Mouse (Mus musculus): ENCODE measurements around the gene Foxb2. TPM values are rescaled to one million over a fixed set of nuclear protein-coding genes. Genes with fewer than 3 reads are reported as not detected.
"Not testable (repeated sequence)": the region's sequence is repeated elsewhere in the genome, so short reads cannot be mapped to it uniquely, and the experiment has no call there.

The Foxb2 gene
- total RNA-seq (2022), result not detected

DNA sequence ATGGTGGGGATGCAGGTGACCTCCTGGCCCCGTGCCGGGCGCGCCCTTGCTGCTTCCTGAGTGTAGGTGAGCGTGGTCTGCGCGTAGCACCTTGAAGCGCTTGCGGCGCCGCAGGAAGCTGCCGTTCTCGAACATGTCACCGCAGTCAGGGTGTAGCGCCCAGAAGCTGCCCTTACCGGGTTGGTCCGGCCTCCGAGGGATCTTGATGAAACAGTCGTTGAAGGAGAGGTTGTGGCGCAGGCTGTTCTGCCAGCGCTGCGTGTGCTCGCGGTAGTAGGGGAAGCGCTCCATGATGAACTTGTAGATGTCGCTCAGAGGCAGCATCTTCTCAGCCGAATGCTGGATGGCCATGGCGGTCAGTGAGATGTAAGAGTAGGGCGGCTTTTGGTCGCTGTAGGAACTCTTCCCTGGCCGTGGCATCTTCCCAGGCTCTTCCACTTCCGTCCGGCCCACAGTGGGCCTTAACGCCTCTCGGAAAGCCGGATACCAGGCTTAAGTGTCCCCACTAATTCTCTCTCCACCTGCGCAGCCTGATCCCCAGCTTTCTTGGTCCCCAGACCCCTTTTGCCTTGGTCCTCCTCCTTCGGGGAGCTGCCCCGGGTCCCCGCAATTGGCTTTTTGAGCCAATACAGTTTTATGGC lies at the start of gene Foxb2:
Gene Foxb2, minus strand, starts transcription at position 585 of the 641 bp plus-strand sequence.
- no peak for DNase-seq (ENCODE audit: low spot score)

DNA sequence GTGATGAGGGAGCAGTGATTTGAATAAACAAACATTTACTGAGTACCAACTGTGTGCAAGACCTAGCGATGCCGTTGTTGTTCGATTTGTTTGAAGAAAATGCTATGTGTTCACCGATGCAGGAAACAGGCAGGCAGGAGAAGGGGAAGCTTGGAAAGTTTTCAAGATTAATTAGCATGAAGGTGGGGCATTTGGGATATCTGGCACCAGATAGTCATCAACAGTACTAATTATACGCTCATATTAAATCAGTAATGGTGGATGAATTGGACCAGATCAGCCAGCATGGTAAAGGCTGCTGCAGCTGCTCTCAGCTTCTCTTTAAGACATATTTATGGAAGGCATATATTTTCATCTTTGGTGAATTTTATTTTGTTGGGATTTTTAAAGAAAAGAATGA lies 37.9 kb upstream of the Foxb2 start:
- no peak for DNase-seq (ENCODE audit: low spot score)

DNA sequence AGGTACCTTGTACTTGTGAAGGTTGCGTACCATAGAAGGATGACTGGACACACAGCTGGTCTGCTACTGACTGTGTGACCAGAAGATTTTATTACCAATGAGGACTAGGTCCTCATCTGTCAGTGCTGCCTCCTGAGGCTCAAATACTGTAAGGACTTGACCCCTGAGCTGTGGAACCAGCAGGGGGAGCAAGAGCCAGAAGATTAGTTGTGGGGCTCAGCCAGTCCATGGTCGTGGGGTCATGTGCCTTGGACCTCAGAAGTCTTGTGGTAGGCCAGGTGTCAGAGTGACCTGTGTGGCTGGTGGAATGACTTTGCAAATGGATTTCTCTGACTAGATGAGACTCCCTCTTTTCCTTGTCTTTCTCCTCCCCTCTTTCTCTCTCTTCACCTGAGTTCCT lies 29.5 kb upstream of the Foxb2 start:
- peak; percentile 21 for DNase-seq (ENCODE audit: low spot score)

DNA sequence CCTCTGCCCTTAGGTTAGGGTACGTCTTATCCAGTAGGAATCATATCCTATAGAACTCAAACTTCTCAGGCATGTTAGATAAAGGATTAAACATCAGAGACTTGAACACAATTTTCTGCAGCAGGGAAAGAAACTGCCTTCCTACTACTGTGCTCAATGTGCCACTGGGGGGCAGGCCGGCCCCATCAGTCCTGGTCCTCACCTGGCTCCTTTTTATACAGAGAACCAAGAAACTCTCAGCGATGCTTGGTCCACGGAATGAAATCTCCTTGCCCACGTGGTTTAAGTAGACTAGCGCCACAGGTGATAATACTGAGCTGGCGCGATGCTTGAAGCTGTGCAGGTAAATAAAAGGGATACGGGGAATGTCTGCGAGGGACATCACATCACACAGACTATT lies 26.1 kb upstream of the Foxb2 start:
- no peak for DNase-seq (ENCODE audit: low spot score)

DNA sequence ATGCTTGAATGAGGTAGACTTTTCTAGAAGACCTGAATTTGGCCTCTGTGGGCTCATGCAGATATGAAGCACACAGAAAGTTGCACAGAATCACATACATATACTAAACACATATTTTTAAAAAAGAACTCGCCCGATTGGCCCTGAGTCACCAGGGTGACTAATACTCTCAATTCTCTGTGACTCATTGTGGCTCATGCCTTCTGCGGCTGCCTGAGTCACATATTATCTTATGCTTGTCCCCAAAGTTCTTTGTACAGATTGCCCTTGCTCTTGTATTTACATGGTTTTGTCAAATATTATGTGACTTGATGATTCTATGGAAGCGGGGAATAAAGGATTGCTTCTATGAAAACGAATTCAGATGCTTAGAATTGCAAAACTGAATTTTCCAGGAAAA lies 25.0 kb upstream of the Foxb2 start:
- no peak for DNase-seq (ENCODE audit: low spot score)

DNA sequence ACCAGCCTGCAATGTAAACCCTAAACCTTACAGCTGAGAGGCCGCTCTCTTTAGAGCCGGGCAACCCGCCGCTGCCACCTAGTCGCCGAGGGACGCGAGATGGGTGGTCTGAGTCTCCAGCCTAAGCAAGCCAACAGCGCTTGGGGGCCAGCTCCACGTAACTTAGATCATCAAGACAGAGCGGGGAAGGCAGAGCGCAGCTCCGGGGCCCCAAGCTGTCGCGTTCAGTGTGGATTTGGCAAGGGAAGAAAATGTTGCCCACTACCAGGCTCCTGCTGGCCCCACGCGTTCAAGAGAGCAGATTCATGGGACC lies 2.8 kb upstream of the Foxb2 start:
- no peak for DNase-seq (ENCODE audit: low spot score)

DNA sequence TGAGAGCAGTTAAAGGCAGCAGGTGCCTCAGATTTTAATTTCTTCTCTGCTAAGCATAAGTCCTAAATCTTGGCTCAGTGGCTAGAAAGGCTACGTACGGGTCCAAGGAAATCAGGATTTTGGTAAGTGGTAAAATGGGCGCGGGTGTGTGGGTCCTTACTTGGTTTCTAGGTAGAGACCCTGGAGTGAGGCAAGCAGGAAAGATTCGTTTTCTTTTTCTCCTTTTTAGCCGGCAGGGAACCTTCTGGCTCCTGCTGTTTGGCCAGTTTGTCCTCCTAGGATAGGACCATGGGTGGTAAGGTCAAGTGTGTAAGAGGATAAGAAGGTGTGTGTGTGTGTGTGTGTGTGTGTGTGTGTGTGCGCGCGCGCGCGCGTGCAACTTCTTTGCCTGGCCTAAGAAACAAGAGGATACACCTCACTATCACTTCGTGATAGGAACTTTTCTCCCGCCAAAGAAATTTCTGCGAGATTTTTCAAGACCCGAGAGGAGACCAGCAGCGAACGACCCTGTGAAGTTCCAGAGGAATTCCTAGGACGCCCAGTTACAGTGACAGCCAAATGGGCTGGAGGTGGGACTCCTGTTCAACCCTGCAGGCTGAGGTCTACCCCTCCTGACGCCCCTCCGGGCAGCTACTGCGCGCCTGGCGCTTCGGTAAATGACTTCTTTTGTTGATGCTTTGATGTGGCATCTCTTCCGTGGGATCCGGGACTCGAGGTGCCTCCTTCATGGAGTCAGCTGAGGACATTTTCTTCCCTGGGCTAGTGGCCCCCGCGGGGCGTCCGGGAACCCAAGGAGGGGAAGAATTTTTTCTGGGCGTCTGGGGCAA lies 2.2 kb upstream of the Foxb2 start:
- no peak for DNase-seq (ENCODE audit: low spot score)

DNA sequence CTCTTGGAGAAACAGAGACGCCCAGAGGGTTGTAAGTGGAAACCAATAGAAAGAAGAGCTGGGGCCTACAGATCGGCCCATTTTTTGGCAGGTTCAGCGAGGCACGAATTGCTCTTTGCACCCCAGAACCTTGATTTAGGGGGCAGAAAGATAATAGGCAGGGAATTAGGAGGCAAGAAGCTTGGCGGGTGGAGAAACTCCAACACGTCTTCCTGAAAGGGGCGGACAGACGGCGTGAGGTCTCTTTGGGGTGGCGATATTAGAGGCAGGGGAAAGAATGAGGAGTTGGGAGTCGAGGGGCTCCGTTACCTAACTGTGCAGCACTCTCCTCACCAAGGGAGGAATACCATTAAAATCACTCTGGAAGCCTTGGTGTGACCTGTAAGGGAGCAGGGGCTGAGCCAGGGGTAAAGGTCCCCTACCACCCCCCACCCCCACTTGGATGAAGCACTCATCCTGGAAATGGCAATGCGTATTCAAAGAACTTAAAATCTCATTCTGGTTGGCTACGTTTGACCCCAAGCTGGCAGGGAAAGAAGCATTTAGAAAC lies 1.5 kb upstream of the Foxb2 start:
- DNase-seq (ENCODE audit: low spot score), result no peak

DNA sequence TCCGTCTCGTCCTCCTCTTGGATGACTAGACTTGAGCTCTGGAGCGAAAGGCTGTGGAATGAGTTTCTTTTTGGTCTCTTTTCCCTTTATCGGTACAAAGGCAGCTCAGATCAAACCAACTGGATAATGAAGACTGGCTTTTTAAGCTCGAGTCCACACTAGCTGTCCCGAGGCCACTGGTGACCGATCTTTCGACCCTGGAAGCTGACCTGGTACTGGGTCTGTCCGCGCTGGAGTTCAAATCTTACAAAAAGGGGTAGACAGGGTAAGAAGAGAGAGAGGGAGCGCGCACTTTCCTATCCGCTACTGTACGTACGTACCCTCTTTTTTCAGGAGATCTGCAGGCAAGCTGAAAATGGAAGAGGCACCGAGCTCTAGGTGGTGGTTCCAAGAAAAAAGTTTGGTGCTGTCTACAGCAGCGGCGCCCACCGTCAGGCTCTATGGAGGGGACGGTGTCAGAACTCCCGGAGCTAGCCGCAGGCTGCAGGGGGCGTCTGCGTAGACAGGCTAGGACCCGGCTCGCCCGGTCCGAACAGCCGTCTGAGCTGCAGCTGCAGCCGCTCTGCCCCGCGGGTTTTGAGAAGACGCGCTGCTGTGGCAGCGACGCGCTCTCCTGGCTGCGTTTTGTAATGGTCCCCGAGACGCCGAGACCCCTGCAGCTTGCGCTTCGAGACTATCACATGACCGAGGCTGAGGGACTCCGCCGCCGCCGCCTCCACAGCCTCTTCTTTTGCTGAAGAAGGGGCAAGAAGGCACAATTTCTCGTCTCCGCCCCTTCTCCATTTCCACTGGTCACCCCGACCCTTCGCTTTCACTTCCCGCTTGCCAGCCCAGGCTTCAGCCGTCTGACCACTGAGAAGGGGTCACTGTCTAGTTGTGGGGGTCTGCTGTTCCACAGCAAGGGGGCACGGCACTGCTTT lies 597 bp upstream of the Foxb2 start:
- no peak for DNase-seq (ENCODE audit: low spot score)

DNA sequence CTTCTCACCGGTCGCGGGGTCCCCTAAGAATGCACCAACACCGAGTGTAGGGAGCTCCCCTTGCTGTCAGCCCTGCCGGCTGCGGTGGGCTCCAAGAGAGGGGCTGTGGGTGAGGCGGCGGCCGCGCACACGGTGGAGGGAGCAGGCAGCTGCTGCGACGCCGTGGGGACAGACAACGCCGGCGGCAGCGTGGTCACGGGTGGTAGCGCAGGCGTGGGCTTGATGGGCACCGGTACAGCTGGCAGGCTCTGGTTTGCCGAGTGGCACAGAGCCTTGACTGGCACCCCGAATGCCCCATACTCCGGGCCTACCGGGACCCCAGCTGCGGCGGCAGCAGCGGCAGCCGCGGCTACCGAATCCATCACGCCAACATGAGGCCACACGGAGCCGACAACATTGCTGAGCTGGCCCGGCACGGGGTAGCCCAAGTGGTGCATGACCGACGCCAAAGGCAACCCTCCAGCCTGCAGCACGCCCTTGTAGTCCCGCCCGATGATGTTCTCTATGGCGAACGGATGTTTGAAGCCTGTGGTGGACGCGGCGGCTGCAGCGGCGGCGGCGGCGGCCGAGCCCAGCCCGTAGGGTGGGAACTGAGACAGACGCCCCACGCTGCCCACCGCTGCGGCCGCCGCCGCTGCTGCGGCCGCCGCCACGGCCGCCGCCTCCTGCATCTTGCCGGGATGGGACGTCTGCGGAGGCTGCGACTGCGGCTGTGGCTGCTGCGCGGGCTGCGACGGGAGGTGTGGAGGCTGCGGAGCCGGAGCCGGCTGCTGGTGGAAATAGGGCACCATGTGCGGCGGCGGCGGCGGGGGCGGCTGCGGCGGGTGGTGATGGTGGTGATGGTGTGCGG lies 1.0 kb downstream of the Foxb2 start:
- no peak for DNase-seq (ENCODE audit: low spot score)

DNA sequence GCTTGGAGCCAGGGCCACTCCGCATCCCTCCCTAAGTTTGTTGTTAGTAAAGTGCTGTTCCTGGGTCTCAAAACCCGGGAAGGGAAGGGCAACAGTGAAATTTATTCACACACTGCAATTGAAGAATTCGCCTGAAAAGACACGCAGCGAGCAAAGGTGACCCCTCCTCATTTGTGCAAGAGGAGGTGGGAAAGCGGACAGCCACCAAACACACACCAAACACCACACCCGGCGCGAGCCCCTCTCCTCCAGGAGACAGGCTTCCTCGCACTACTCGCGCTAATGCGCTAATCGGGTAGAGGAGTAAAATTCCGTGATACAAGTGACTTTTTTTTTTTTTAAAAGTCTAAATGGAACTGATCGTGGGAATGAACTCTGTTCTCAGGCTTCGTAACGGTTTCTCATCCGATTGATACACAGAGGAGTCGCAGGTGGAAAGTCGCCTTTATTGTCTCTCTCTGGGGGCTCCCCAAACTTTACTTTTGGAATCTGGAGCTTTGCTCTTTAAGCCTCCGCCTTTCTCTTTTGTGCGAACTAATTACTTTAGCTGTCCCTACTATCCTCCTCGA lies 2.3 kb downstream of the Foxb2 start:
- DNase-seq (ENCODE audit: low spot score), result no peak

DNA sequence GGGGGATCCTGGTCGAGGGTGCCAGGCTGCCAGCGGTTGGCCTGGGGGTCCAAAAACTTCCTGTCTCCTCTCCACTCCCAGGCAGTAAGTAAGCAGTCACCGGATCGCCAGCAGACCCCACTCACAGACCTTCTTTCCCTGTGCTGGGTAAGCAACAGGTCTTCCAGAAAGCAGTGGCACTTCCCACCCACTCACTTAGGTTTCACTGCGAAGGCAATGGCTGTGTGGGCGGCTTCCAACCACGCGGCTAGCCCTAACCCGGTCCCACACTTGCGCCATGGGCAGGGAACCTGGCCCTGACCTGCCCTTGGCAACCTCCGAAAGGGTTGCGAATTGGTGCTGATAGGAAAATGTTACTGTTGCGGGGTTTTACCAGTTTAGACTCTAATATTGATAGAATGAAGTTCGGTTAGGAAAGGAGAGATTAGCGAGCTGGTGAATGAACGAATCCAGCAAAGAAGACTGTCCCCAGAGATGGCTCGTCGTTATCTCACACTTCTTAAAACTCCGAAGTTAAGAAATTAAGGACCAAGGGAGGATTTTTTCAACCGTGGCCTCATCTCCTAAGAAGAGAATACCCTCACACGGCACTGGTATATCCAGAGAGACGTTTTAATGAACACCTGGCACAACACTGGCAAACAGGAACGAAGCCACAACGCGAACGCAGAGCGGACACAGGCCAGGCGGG lies 3.0 kb downstream of the Foxb2 start:
- no peak for DNase-seq (ENCODE audit: low spot score)

DNA sequence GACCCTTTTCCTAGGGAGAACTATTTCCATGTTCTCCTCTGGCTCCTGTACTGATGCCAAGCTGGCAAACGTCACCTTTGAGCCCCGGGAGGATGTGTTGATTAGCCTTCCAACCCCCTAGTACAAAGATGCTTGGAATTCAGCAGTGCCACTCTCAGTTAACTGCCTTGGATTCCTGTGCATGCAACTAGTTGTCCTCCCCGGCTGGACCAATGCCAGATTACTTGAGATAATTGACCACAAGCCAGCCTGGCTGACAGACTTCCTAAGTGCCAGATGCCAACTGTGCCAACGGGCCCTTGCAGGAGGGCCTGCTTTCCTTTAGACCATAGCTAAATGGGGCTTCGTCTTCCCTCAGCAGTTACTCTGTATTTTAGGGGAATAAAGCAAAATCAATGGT lies 5.1 kb downstream of the Foxb2 start:
- DNase-seq (ENCODE audit: low spot score), result peak; percentile 54

DNA sequence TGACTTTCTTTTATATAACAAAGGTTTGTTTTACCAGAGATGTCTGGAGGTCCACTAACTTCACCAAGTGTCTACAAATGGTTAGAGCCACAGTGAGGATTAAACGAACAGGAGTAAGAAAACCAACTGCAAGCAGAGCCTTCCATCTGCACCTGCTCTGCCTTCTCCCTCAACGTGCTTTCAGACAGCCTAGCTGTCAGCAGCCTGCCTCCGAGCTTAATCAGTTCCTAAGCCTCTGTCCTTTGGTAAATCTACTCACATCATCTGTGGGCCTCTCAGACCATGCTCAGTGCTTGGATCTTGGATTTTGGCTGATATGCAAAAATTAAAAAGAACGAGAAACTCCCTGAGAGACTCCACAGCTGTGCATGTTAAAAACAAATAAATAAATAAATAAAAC lies 15.0 kb downstream of the Foxb2 start:
- no peak for DNase-seq (ENCODE audit: low spot score)

DNA sequence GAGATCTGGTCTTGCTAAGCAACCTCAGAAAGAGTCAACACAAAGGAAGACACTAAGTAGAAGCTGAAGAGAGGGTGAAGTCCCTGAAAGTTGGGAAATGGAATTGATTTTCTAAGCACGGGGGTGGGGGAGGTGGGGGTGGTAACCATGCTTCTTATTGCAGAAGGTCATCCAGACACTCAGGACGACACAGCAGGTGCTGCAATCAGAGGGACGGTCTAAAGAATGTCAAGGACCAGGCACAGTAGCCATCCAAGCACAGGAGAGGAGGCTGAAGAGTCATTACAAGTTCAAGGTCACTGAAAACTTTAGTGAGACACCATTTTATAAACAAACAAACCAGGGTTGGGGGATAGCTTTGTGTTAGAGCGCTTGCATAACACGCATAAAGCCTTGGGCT lies 16.9 kb downstream of the Foxb2 start:
- no peak for DNase-seq (ENCODE audit: low spot score)

DNA sequence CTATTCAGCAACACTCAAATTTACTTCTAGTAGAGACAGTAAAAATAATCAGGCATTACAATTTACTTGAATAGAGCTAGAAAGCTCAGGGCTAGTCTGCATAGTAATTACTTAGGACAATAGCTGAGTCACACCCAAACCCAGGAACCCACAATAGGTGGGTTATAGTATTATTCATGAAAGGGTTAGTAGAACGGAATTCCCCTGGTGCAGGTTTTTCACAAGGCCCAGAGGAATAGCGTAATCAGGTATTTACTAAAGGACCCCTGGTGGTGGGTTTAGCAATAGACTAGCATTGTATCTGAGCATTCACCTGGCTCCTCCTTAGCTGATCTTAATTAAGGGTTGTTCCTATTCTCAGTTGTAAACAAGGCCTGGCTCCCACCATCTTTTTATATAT lies 29.5 kb downstream of the Foxb2 start:
- not testable (repeated sequence) for DNase-seq (ENCODE audit: low spot score)

DNA sequence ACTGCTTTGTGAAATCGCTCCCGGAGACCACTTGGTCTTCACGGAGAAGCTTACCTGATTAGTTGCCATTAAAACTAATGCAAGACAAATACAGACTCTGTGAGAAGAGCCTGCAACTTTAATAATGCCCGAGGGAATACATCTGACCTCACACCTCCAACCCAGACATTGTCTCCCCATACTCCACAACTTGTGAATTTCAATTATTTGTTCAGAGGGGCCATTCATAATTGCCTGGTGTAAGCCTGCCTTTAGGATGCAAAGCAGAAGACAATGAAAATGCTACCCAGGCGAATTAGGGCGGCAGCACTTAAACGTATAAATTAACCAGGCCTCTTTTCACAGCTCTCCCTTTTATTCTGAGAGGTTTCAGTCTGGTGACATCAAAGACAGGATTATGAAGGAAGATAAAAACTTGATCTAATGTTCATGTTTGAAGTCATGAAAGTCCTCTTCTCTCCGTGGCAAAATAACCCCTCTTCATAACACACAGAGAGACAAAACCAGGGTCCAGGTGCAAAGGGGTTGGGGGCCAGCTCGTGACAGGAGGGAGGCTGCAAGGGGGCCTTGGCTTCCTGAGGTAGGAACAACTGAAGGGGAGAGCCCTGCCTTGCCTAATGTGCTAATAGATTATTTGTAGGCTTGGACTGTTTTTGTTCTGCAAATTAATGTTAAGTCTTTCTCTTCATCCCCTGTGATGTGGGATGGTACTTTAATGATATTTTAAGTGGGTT lies 31.9 kb downstream of the Foxb2 start:
- DNase-seq (ENCODE audit: low spot score), result no peak

DNA sequence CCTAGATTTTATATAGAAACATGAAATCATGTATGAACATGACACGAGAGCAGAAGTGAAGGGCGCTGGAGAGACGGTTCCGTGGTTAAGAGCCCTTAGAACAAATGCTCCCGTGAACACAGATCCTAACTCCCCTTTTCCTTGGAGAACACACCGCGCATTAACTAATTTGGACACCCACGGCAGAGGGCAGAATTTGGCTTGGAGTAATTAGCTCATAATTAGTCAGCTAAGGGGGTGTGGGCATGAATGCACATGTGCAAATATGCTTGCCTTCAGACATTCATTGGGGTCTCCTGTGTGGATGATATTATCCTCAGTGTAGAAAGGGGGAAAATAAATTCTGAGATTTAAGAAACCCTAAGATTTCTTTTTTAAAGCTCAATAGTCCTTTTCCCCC lies 32.6 kb downstream of the Foxb2 start:
- DNase-seq (ENCODE audit: low spot score), result no peak

DNA sequence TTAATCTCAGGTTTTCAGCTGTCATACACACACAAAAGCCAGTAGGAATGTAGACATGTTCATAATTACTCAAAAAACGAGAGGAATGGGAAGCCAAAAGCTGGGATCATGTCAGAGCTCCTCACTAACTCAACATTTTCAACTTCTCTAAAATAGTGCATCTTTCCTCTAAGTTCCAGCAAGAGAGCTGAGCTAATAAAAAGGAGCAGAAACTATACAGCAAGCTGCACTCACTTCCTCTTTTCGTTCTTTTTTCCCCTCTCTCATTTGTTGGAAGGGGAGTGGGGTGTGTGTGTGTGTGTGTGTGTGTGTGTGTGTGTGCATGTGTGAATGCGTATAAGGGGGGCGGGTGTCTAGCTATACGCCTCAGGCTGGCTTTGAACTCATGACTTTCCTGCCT lies 45.9 kb downstream of the Foxb2 start:
- DNase-seq (ENCODE audit: low spot score), result no peak

DNA sequence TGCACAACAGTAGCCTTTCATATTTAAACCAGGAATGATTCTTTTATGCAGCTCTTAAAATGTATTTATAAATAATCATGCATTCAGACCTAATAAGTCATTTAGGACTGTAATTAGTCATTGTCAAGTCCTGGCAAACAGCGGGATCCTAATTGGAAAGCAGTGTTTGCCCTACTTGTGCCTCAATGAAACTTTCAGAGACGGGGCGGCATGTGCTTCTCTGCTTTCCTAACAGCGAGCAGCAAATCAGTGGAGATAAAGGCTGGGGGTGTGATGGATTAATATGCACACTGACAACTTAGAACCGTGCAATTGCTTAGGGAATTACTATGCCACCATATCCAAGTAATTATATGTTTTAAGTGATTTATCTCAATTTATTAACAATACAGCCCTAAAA lies 48.4 kb downstream of the Foxb2 start:
- DNase-seq (ENCODE audit: low spot score), result no peak
